Mouse (Mus musculus): Measurements from ENCODE around the gene Atp5e.

Atp5e gene

DNA sequence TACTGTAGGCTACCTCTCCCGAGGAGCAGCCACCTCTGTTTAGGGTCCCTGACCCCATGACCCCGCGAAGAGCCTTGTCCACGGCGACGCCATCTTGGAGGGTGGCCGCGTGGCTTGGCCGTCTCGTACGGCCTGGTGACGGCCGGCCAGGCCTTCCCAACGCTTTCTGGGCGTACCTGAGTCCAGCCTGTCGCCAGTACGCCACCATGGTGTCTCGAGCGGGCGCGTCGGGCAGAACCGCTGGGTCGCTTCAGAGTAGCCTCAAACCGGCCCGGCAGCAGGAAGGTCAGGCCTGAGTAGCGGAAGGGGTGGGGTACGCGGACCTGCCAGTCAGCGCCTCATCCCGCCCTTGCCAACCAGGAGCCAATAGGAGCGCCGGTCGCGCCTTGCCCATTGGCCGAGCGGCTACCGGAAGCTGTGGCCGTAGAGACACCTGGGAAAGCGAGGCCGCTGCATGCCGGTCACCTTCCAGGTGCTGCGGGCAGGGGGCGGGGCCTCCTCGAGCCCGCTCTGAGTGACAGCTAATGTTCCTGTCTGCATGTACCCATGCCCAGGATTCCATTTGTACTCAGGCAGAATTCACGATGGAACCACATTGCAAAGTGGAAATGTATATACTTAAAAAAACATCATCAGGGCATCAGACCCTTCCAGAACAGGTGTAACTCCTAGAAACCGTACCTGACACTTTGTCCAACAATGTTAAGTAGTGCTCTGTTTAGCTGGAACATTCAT lies at the start of gene Atp5e:
Gene Atp5e (minus strand): TSS at position 317 of the 735 bp plus-strand sequence.
- DNase-seq (ENCODE audit: low spot score in 2 of 2) = peak; percentile 95 to 97

DNA sequence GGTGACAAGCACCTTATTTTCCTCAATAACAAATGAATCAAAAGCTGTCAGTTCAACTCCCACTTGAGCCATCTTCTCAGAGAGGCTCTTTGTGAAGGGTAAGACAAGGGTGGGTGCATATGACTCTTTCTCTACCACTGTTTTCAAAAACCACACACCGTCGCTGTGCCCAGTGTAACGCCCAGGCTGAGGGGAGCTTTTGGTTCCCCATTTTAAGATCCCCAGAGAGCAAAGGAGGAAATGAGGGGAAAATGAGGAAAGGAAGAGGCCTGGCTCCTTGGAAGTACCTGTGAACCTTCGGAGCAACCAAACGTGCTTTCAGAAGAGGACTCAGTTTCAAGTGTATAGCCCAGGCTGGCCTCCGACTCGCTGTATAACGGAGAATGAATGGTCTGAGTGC lies 45.9 kb upstream of the Atp5e start:
- peak; percentile 14 to 22 for DNase-seq (ENCODE audit: low spot score in 2 of 2)

DNA sequence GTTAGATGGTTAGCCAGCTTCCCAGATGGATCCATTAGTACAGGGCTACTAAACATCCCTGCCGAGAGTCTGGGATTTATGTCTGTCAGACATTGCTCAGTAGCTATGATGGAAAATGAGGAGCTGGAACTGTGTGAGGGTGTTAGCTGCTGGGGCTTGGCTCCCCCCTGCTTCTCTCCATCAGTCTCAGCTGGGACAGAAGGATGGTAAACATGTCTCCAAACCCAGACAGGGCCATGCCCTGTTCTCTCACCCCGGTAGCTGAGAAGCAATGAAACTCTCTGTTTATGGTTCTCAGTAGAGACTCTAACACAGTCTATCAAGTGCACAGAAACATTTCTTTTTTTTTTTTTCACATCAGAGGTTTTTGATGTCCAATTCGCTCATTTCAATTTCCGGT lies 44.1 kb upstream of the Atp5e start:
- no peak for DNase-seq (ENCODE audit: low spot score in 2 of 2)

DNA sequence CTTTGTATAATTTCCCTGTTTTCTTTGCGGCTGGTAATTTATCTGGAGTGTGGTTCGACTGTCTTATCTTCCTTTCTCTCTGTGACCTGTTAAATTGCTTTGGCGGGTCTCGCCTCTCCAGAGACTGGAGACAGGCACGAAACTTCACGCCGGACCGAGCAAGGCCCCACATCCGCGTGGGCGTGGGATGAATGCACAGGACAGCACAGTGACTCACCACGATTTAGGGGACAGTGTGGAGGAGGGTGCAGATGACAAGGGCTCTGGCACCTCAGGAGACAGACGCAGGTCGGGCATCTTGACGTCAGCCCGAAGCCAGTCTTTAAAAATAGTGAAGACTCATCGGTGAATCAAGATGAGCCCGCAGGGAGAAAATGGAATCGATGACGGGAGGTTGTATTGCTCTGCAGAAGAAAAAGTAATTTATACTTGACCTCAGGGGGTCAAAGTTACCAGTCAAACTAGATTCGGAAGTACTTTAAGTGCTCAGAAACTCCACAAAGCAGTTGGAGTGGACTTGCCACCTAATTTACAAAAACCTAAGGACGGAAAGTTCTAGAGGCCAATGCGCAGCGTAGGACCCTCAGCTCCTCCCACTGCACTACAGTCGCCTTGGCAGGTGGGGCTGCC lies 39.0 kb upstream of the Atp5e start:
- DNase-seq (ENCODE audit: low spot score in 2 of 2) = no peak

DNA sequence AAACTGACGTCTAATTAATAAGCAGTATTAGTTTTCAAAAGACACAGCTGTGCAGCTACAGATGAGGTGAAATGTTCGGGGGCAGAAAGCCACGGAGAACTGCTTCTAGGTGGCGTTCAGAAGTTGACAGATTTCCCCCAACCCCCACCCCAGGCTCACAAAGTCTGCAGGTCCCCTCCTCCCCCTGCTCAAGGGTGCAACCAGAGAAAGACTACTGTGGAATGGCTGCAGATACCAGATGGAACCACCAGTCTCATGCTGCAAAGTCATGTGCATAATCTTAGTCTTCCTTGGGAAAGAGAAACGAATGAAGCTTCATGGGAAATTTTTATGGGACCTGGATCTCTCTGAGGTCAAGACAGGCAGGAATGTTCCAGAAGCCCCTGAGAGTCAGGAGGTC lies 38.4 kb upstream of the Atp5e start:
- no peak for DNase-seq (ENCODE audit: low spot score in 2 of 2)

DNA sequence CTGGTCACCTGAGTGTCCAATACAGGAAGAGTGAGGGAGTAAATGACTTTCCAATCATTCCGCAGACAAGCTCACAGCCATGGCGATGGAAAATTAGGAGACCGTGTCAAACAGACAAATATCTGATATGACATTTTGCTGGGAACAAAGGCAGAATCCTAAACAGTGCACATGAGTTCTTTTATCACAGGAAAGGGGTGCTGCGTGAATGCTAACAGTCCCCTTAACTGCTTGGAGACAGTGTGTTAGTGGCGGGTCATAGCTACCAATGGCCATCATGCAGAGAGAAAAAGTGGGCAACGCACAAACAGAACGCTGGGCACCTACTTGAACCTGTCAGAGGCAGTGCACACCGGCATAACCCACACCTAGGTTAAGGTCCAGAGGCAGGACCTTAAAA lies 37.6 kb upstream of the Atp5e start:
- DNase-seq (ENCODE audit: low spot score in 2 of 2) = no peak

DNA sequence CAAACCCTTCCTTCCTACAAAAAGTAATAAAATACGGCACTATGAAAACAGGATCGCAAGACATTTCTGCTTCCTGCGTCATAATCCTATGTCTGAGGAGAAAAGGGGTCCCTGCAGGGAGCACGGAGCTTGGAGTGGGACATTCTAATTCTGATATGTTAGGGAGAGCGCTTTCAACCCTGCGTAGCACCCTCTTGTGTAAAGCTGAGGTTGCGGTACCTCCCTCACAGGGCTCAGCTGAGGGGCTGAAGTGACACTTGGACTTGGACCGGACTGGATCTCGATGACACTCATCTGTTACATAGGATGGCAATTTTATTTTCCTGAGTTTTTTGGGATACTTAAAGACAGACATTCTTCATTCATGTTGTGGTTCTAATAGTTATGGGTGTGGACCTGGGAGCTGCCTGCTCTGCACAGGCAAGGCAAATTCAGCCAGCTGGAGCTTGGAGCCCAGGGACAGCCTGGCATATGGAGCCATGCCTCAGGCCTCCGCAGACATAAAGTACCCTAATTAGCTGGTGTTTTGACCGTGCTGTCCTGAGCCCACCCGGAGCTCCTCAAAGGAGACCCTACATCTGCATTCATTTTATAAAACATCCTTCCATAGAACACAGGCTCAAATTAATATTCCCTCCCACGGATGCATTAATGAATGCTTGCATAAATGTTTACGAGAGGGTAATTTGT lies 37.1 kb upstream of the Atp5e start:
- no peak for DNase-seq (ENCODE audit: low spot score in 2 of 2)

DNA sequence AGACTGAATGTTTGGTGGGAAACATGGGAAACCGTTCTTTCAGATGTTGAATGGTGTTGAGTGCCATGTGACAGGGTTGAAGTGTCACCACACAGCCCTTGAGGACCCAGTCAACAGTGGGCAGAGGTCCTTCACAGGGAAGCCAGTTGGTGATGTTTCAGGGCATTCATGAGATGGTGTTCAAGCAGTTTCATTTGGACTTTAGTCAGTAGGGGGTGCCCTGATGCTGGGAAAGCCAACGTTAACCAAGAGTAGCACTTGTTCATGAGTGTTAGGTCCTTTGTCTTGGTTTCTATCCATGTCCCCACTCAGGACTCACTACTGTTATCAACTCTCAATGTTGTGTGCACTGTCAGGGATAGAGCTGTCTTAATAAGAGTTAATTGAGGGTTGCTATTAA lies 29.0 kb upstream of the Atp5e start:
- peak; percentile 47 to 61 for DNase-seq (ENCODE audit: low spot score in 2 of 2)

DNA sequence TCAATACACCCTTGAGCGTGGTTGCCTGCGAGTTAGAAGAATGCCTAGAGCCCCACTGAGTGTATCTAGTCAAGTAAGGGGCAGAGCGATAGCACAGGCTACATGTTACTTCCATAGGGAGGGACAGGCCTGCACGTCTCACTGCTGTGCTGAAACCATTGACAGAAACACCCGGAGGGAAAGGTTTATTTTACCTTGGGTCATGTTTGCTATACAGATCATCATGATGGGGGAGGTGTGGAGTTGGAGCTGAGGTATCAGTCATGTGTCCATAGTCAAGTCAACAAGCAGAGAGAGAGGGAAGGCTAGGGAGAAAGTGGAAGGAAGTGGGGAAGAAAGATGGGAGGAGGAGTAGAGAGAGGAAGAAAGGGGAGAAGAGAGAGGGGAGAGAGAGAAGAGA lies 23.1 kb upstream of the Atp5e start:
- no peak for DNase-seq (ENCODE audit: low spot score in 2 of 2)

DNA sequence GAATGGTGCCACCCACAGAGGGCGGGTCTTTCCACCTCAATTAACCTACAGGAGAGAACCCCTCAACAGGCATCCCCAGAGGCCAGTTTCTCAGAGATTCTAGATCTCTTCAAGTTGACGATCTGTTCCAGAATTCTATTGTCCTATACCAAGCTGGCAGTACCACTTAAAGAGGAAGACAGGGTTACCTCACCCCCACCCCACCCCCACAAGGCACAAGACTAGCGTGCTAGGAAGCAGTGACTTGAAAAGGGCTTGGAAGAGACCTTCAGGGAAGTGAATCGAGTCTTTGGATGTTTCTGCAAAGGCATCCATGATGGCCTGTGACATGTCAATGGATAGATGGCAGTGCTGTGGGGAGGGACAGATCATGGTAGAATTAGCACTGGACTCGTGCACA lies 14.8 kb upstream of the Atp5e start:
- DNase-seq (ENCODE audit: low spot score in 2 of 2) = no peak

DNA sequence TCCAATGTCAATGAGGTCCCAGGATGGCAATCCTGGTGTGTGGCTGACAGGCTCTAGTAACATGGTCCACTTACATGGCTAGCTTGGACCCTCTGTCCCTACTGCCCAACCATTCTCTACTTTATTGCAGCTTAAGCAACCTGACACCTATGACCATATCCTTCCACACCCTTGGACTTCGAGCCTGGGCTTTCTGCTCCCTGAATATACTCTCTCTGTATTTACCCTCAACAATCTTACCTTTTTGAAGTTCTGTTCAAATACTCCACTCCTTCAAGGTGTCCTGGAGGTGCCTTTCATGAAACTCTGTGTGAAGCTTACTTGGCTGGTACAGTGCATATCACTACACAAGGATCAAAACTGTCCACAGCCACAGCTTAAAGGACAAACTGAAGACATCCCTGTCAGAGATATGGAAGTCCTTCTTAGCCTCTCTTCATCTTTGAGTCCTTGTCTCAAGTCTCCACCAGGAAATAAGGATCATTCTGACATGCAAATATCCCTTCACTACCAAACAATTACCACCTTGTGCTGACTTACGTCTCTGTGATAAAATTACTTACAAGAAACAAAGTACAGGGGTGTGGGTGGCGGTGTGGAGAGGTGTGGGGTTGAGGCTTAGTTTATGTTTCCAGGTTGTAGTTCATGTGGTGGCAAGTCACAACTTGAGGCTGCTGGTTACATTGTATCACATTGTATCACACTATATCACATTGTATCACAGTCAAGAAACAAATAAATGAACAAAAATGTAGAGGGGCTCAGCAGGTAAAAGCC lies 13.8 kb upstream of the Atp5e start:
- no peak for DNase-seq (ENCODE audit: low spot score in 2 of 2)

DNA sequence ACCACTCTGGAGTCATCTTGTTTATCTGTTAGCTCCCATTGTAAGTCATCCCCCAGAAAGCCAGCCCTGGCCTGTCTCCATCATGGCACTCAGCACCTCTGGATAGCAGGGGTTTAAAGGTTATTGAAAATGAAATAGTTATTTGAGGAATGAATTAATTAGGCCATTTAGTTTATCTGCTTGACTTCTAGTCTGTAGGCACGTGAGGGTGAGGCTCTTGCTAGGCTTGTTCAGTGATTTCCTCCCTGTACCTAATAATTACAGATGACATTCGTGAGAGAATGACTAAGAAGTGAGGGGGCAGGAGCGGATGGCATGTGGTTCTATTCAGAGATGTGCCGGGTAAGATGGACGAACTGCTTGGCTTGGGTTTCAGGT lies 9.6 kb upstream of the Atp5e start:
- no peak for DNase-seq (ENCODE audit: low spot score in 2 of 2)

DNA sequence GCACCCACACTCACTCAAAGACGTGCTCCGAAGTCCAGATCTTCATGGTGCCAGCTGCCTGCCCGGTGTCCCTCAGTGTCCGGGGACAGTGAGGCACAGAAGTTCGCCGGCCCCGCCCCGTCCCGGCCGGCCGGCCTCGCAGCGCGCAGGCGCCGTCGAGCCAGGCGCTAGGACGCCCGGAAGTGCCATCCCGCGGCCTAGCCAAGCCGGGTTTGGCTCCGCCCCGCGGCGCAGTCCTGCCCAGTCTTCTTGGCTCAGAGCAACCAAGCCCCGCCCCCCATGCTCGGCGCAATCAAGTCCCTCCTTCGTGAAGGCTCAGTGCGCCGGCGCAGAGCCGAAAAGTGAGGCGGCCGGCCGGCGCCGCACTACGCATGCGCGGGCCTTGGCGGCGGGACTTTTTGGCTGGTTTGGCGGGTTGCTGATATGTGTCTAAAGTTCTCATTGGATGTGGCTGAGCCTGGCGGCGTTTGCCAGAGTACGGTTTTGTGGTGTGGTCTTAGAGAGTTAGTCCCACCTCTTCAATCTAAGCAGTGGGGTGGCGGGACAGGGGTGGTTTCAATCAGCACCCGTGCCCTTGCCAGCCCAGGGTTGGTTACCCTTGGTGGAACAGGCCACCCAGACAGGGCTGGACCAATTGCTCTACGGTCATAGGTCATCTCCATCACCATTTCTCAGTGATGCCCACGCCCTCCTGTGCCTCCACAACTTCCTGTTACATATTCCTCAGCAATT lies 9.1 kb upstream of the Atp5e start, which contains the start of gene Prelid3b:
Gene Prelid3b (minus strand): TSS at position 264 of the 732 bp plus-strand sequence.
- peak; percentile 100 for DNase-seq (ENCODE audit: low spot score in 2 of 2)

DNA sequence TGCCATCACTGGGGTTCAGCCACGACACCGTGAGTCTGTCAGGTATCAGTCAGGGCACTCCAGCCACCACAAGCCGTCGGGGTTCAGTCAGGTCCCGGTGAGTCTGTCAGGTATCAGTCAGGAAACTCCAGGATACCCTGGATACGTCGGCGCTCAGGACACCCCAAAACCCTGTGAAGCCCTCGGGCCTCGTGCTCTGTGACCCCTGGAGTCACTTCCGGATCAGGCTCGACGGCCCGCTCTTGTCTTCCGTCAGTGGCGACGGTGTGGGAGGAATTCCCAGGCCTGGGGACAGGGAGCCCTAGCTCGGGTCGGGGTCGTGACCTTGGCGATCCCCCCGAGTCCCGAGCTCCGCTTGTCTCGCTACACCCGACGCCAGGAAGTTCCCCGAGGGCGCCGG lies 8.5 kb upstream of the Atp5e start:
- peak in 1 of 2 experiments; percentile 38 for DNase-seq (ENCODE audit: low spot score in 2 of 2)

DNA sequence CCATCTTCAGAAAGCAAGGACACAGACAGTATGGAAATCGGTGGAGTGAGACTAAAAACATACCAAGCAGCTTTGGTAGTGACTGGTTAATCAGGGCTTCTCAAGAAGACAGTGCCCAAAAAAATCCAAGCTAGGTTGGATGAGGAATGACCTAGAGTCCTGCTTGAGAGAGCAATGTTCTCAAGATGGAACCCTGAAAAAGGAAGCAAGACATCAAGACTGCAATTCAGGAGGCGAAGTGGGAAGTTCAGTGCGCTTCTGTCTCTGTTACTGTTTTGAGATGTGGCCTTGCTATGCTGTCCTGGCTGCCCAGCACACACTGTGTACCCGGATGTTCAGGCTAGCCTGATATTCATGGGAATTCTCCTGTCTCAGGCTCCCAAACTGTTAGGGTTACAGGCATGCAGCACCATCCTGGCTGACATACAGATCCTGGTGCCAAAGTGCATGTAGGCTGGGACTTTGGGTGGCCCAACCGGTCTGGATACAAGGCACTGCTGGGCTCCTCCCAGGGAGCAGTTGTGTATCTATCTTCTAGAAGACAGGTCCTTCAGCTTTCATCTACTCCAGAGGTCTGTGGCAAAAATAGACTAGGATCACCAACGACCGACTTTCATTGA lies 7.0 kb upstream of the Atp5e start:
- DNase-seq (ENCODE audit: low spot score in 2 of 2) = no peak

DNA sequence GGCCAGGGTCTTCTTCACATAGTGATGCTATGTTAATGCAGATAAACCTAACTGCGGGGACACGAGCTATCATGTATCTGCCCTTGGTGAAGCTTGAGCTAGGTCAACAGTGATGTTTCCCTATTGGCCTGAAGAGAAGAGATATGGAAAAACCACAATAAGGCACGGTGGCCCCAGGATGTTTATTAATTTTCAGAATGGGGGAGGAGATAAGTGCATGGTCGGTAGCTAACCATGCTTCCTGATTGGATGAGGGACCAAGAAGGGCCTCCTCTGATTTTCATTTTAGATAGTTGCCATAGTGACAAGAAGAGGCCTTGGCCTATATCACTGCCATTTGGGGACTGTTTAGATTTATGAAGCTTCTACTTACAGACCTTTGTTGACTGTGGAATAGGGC lies 6.4 kb upstream of the Atp5e start:
- no peak for DNase-seq (ENCODE audit: low spot score in 2 of 2)

DNA sequence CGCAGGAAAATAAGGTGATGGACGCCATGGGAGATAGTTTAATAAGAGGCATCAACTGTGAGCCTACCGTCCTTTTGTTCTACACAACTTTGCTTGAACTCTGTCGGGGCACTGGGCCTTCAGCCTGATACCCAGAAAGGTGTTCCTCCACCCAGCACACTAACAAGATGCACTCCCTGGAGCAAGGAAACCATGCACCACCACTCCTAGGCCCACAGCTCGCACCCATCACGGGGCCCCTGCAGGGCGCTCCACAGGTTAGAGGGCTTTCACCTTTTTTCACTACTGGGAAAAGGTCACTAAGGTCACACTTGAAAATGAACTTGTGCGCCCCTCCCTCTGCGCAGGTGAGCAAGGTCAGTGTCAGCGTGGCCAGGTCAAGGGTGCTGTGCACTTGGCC lies 535 bp downstream of the Atp5e start:
- DNase-seq (ENCODE audit: low spot score in 2 of 2) = no peak

DNA sequence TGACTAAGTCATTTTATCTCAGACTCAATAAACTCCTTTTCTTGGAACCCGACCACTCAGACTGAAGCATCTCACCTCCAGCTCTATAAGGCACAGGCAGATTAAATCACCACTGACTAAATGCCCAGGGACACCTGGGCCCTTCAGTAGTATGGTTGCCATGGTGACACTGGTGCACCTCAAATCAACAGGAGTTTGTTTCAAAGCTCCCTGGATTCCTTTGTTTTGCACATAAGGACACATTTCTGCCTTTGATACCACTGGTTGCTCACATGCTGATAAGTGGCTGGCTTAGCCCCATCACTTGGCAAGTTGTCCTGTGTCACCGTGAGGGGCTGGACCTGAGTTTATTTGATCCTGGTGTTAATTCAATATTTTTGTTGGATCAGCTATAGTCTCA lies 4.5 kb downstream of the Atp5e start:
- no peak for DNase-seq (ENCODE audit: low spot score in 2 of 2)

DNA sequence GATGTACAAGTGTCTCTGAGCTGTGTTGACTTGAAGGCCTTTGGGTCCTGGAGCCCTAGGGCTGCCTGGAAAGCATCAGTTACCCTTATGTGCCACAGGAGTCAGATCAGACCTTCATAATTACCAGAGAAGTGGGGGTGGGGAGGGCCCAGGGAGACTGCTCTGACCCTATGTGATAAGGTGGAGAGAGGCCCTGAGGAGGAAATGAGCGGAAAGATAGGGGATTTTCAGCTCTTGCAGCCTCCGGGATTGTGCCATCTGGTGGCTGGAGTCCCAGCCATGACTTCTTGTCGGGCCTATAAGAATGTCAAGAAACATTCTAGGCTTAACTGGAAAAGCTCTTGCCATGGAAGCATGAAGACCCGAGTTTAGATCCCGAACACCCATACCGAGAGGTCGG lies 10.2 kb downstream of the Atp5e start:
- DNase-seq (ENCODE audit: low spot score in 2 of 2) = peak; percentile 57 to 73

DNA sequence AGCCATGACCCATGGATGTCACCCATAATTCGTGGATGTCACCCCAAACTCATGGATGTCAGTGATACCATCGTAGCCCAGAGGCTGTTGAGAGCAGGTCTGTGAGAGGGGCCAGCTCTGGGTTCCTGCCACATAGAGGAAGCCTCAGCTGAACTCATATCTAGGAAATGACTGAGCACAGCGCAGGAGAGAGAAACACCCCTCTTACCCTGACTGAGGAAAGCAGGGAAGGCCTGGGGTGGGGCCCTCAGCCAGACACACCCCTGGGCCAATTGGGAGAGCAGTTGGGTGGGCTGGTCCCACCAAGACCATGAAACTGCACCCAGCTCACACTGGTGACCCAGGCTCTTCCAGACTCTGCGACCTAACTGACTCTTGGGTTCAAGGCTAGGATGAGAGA lies 13.6 kb downstream of the Atp5e start, which contains the start of gene Tubb1:
Gene Tubb1 (plus strand): TSS at position 343 of the 400 bp plus-strand sequence.
- DNase-seq (ENCODE audit: low spot score in 2 of 2) = no peak

DNA sequence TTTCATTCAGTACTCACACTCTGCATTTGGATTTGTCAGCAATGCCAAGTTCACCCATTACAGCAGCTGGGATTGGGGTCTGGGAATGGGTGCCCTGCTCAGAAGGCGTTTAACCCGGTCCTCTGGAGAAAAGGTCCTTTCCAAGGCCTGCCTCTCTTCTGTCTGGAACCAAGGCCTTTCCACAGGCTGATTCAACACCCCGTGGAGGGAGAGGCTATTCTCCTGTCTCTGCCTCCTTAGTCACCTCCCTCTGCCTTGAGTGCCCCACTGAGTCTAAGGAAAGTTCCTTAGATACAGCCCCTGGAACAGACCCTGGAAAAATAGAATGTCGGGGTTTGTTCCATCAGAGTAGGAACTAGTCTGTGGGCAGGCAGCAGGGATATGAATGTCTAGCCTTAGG lies 15.5 kb downstream of the Atp5e start:
- DNase-seq (ENCODE audit: low spot score in 2 of 2) = no peak

Data from spleen, postnatal 36 days (tissue).